Mouse (Mus musculus): ENCODE data around the gene Tmem230. TPM values are rescaled to one million over a fixed set of nuclear protein-coding genes. Genes with fewer than 3 reads are reported as not detected.

The Tmem230 gene
- total RNA-seq (2012; rRNA removed) (20.3 and 27.7 TPM in 2 replicates), total RNA-seq (2014; rRNA removed) (34.7 and 35.2 TPM in 2 replicates), polyA plus RNA-seq (2012; ENCODE audit: insufficient read length, low read depth) (28.9 and 38.2 TPM in 2 replicates)

DNA sequence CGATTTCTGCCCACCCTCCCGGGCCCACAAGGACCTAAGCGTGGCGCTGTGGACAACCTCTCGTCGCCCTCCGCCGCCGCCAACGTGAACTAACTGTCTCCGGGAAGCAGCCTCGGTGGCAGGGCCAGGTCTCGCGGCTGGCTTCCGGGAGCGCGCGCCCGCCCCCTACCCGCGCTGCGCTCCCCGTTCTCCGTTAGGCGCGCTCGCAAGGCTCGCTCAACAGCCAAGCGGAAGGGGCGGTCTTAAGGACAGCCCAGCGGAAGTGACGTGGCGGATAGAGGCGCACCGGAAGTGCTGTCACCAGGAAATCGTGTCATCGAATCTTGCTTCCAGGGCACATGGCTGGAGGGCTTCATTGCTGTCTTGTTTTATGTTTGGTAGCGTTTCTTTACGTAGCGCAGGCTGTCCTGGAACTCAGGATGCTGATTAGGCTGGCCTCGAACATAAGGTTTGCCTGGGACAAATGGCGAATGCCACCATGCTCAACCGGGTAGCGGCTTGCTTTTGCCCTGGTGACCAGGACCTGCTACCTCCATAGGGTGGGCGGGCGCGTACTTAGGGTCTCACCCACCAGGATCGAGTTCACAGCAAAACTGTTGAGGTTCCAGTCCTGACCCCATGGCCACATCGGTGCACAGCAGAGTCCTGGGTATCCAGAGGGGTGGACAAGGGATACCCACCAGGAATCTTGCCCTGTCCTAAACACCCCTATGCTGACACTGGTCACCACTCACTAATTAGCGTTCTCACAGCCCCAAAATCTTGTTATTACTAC is at the start of gene Tmem230:
Tmem230 (minus strand) TSS at position 269 of the 775 bp plus-strand sequence.
- Histone ChIP-seq H3K4me1 (ENCODE audit: control insufficient read depth in 1 of 2, insufficient read depth in 2 of 2) (peaks cover 12 to 58% of the 10 kb centered on the region in 2 experiments), H3K9ac (ENCODE audit: insufficient read depth, low read depth) (peak within 1 kb of the TSS; percentile 91), H3K9me3 (replicated peaks; ENCODE audit: low read length) (no peaks in the 10 kb centered on the region), H3K4me3 (replicated peaks in 1 of 3; ENCODE audit: low read depth in 2 of 3, low read length in 2 of 3, poor library complexity in 1 of 3) (peak within 1 kb of the TSS; percentile 65 to 75 (median 73)), H3K36me3 (replicated peaks in 1 of 2; ENCODE audit: control insufficient read depth in 1 of 2, insufficient read depth in 1 of 2, low read length in 1 of 2) (peaks cover 38 to 63% of the 10 kb centered on the region in 2 experiments), H3K27ac (ENCODE audit: insufficient read depth, low read depth) (peak within 1 kb of the TSS; percentile 41), H3K27me3 (replicated peaks) (no peaks in the 10 kb centered on the region), H3K4me2 (ENCODE audit: insufficient read depth, low read depth, poor library complexity, severe bottlenecking) (peak within 1 kb of the TSS; percentile 91), H3K79me2 (replicated peaks; ENCODE audit: control insufficient read depth, extremely low read depth, insufficient read depth, poor library complexity, severe bottlenecking) (peaks cover 46% of the 10 kb centered on the region)
- peak; percentile 97 for DNase-seq (ENCODE audit: extremely low read depth)
- dilution Hi-C loops (cut with MboI; ENCODE audit: extremely low pct_ligation_motif_present, extremely low pct_unique_long_range_greater_than_20kb, low sequenced_read_pairs) = no loop called here
- 0 out of 2 replicates have a peak, but pooled peaks have one; percentile 47 for TF ChIP-seq MAZ (IDR thresholded peaks at IDR 0.05; ENCODE audit: low read depth, low read length)
- TF ChIP-seq MEF2A (IDR thresholded peaks at IDR 0.05; ENCODE audit: borderline replicate concordance, low read depth, low read length) = peak; percentile 71
- no peak for TF ChIP-seq ZC3H11A (IDR thresholded peaks at IDR 0.05; ENCODE audit: low read depth, low read length)
- TF ChIP-seq RCOR1 (conservative IDR thresholded peaks at IDR 0.05; ENCODE audit: low read depth, low read length) = no peak; the same call in 1 of the 2 replicates
- TF ChIP-seq POLR2A (IDR thresholded peaks at IDR 0.05; ENCODE audit: low read depth, low read length) = peak; percentile 90
- TF ChIP-seq TCF12 (IDR thresholded peaks at IDR 0.05; ENCODE audit: low read depth, low read length) = peak; percentile 80
- TF ChIP-seq IRF4 (IDR thresholded peaks at IDR 0.05; ENCODE audit: low read depth, low read length) = peak; percentile 55
- TF ChIP-seq CTCF (conservative IDR thresholded peaks at IDR 0.05 in 1 of 2, IDR thresholded peaks at IDR 0.05 in 1 of 2; ENCODE audit: low read depth in 2 of 2, low read length in 2 of 2) = peak in 1 of 2 experiments; percentile 35; a peak in 2 of 4 replicates
- TF ChIP-seq GABPA (IDR thresholded peaks at IDR 0.05; ENCODE audit: insufficient replicate concordance, low read depth, low read length) = peak; percentile 23; the same call in 1 of the 2 replicates
- TF ChIP-seq POLR2AphosphoS2 (IDR thresholded peaks at IDR 0.05; ENCODE audit: low read depth, low read length) = peak; percentile 94
- TF ChIP-seq UBTF (IDR thresholded peaks at IDR 0.05; ENCODE audit: low read depth, low read length) = no peak
- TF ChIP-seq MAX (IDR thresholded peaks at IDR 0.05; ENCODE audit: low read length) = peak; percentile 99
- peak; percentile 88 for TF ChIP-seq HCFC1 (IDR thresholded peaks at IDR 0.05; ENCODE audit: low read depth, low read length)
- peak; percentile 52; the same call in 1 of the 2 replicates for TF ChIP-seq NRF1 (IDR thresholded peaks at IDR 0.05; ENCODE audit: low read depth, low read length)
- peak; percentile 87 for TF ChIP-seq KAT2A (IDR thresholded peaks at IDR 0.05; ENCODE audit: insufficient replicate concordance, low read length)
- TF ChIP-seq JUND (conservative IDR thresholded peaks at IDR 0.05; ENCODE audit: low read depth, low read length) = 0 out of 2 replicates have a peak, but pooled peaks have one; percentile 38
- peak; percentile 41; the same call in 1 of the 2 replicates for TF ChIP-seq JUN (IDR thresholded peaks at IDR 0.05; ENCODE audit: insufficient read depth, low read depth, low read length)
- peak; percentile 94 for TF ChIP-seq SIN3A (IDR thresholded peaks at IDR 0.05; ENCODE audit: low read length)
- TF ChIP-seq ZMIZ1 (IDR thresholded peaks at IDR 0.05; ENCODE audit: low read depth, low read length) = peak; percentile 95; the same call in 1 of the 2 replicates
- TF ChIP-seq MXI1 (IDR thresholded peaks at IDR 0.05; ENCODE audit: low read depth, low read length) = peak; percentile 98
- TF ChIP-seq MYC (IDR thresholded peaks at IDR 0.05; ENCODE audit: low read depth, low read length) = peak; percentile 99
- TF ChIP-seq E2F4 (IDR thresholded peaks at IDR 0.05; ENCODE audit: insufficient replicate concordance, low read depth, low read length) = 0 out of 2 replicates have a peak, but pooled peaks have one; percentile 44
- peak; percentile 15; the same call in 1 of the 2 replicates for TF ChIP-seq SMC3 (IDR thresholded peaks at IDR 0.05; ENCODE audit: low read depth, low read length)
- TF ChIP-seq ETS1 (conservative IDR thresholded peaks at IDR 0.05; ENCODE audit: low read depth, low read length) = no peak; the same call in 1 of the 2 replicates
- TF ChIP-seq ELF1 (IDR thresholded peaks at IDR 0.05; ENCODE audit: low read depth, low read length) = peak; percentile 96
- peak; percentile 92 for TF ChIP-seq NELFE (IDR thresholded peaks at IDR 0.05; ENCODE audit: low read depth, low read length)
- no peak; the same call in 1 of the 2 replicates for TF ChIP-seq CHD2 (IDR thresholded peaks at IDR 0.05; ENCODE audit: low read length)
- TF ChIP-seq EP300 (IDR thresholded peaks at IDR 0.05; ENCODE audit: low read length) = no peak
- TF ChIP-seq TBP (conservative IDR thresholded peaks at IDR 0.05; ENCODE audit: low read depth, low read length) = 0 out of 2 replicates have a peak, but pooled peaks have one; percentile 65
- in situ Hi-C loops (cut with MboI; ENCODE audit: low pct_ligation_motif_present, low pct_unique_long_range_greater_than_20kb, low sequenced_read_pairs) = loop anchor here (10.0 kb wide), 2 partner anchors 113 to 263 kb away; no protein-coding TSS in a partner anchor

Measured in CH12.LX (cell line).